Mouse (Mus musculus): ENCODE data around the gene Dusp27. TPM values are rescaled to one million over a fixed set of nuclear protein-coding genes. Genes with fewer than 3 reads are reported as not detected.

Gene Dusp27
- polyA plus RNA-seq, 1 experiment = 2.2 TPM

DNA sequence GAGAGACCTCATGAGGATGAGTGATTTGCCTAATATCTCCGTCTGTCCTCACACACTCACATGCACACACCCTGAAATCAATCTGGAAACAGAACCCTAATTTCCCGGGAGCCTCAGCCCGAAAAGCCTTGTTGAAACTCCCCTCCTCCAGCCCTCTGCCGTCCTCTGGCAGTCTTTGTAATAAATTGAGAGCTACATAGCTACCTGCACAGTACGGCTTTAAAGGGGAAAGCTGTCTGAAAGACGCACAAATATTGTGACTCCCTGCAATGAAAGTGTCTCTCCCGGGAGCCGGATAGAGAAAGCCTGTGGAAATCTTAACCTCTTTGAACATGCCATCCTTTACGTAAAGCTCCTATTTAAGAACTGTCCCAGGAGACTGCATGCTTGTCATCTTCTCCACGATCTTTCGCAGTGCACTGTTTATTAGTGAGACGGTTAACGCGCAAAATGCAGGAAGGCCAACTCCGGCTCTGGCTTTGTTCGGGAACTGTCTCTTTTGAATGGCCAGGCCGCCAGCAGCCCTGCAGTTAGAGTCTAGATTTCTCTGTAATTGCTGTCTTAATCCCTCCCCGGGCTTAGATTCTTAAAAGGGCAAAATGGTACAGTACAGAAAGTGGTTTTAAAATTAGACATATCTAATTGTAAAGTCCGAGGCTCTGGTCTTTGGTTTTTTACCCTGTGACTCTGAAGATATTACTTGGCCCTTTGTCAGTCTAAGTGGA is 39.1 kb downstream of the Dusp27 start:
- no peak overlapping the region for H3K4me3 ChIP-seq (ENCODE audit: insufficient read depth, low read length)
- no peaks in the 10 kb centered on the region for H3K4me1 ChIP-seq (ENCODE audit: control insufficient read depth, insufficient read depth, low read length)
- no peak overlapping the region for H3K27ac ChIP-seq (ENCODE audit: insufficient read depth, low read length)
- TF ChIP-seq POLR2A (IDR thresholded peaks at IDR 0.05; ENCODE audit: low read depth, low read length) (no peak), CTCF (IDR thresholded peaks at IDR 0.05; ENCODE audit: borderline replicate concordance, insufficient read depth, low read length) (no peak)

DNA sequence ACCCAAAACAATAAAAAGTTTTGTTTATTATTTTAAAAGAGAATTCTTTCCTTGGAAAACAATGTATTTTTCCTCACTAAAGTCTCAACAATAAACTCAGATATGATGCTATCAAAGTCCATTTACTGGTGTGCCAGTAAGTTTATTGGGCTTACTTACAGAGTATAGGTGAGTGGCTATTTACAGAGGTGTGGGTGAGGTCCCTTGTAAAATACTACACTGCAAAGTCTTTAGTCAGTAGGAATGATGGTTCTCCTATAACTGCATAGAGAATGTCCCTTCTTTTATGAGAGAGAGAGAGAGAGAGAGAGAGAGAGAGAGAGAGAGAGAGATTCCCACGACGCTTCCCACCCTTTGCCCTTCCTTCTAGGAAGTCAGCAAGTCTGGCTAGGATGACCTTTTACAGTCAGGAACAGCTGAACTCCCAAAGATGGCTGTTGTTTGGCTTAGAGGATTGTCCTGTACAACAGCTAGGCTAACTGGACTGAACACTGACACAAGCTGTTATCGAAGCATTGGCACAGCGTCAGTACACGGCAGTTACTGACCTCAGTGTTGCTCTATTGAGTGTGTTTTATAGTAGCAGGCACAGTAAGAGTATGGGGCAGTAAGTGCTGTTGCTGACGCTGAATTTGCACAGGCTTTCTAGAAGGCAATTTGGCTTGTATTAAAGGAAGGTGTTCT is 50.5 kb downstream of the Dusp27 start:
- TF ChIP-seq CTCF (IDR thresholded peaks at IDR 0.05; ENCODE audit: borderline replicate concordance, insufficient read depth, low read length) (no peak), POLR2A (IDR thresholded peaks at IDR 0.05; ENCODE audit: low read depth, low read length) (no peak)
- H3K27ac ChIP-seq (ENCODE audit: insufficient read depth, low read length) = no peak overlapping the region
- no peak overlapping the region for H3K4me3 ChIP-seq (ENCODE audit: insufficient read depth, low read length)
- no peaks in the 10 kb centered on the region for H3K4me1 ChIP-seq (ENCODE audit: control insufficient read depth, insufficient read depth, low read length)

DNA sequence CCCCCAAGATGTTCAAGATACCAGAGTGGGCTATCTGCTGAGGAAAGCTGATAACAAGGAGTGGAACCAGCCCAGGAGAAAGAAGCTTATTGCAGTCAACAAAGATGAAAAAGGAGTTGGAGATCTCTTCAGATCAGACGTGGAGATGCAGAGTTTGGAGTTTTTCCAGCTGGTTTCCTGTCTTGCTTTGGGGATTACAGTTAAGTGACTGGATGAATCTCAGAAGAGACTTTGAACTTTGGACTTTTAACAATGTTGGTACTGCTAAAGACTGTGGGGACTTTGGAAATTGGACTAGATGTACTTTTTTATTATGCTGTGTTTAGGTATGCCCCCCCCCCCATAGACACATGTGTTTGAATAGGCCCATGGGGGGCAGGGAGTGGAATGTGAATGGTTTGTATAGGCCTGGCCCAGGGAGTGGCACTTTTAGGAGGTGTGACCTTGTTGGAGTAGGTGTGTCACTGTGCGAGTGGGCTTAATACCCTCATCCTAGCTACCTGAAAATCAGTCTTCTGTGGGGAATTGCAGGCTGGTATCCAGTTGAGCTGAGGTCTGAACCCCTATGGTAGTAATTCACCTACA is 59.8 kb downstream of the Dusp27 start:
- no peaks in the 10 kb centered on the region for H3K4me1 ChIP-seq (ENCODE audit: control insufficient read depth, insufficient read depth, low read length)
- no peak overlapping the region for H3K27ac ChIP-seq (ENCODE audit: insufficient read depth, low read length)
- no peak overlapping the region for H3K4me3 ChIP-seq (ENCODE audit: insufficient read depth, low read length)
- TF ChIP-seq CTCF (IDR thresholded peaks at IDR 0.05; ENCODE audit: borderline replicate concordance, insufficient read depth, low read length) (no peak), POLR2A (IDR thresholded peaks at IDR 0.05; ENCODE audit: low read depth, low read length) (no peak)

DNA sequence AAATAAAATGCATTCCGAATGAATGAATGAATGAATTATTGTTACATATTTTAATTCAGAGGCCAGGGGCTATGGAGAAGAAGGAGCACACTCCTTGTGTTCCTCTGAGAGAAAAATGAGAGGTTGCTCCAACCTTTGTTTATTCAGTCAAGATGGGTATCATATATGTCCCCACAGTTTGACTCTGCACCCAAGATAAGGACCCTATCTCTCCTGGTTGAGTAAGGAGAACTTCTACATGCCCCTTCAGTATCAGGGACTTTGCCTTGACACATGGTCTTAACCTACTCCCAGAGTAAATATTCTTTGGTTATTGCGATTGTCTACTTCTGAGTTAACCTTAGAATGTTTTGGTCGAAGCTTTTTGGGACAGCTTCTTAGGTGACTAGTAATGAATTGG is 63.9 kb downstream of the Dusp27 start:
- Histone ChIP-seq H3K4me3 (ENCODE audit: insufficient read depth, low read length) (no peak overlapping the region), H3K4me1 (ENCODE audit: control insufficient read depth, insufficient read depth, low read length) (no peaks in the 10 kb centered on the region), H3K27ac (ENCODE audit: insufficient read depth, low read length) (no peak overlapping the region)
- TF ChIP-seq POLR2A (IDR thresholded peaks at IDR 0.05; ENCODE audit: low read depth, low read length) (no peak), CTCF (IDR thresholded peaks at IDR 0.05; ENCODE audit: borderline replicate concordance, insufficient read depth, low read length) (no peak)

DNA sequence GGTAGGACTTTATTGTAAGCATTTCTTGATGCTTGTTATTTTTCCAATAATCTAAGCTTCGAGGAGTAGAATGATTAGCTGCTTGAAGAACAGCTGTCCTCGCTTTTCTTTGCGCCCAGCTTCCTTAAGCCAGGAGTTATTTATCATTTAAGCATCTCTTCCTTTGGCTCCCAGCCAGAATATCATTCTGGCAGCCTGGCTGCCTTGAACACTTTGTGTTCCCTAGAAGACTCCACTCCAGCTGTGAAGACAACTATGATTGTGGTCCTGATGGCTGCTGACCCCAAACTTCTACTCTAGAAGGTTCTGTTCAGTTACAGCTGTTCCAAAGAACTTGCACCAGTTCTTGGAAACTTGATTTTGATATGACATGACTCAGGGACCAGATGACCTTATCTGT is 66.2 kb downstream of the Dusp27 start:
- Histone ChIP-seq H3K27ac (ENCODE audit: insufficient read depth, low read length) (no peak overlapping the region), H3K4me1 (ENCODE audit: control insufficient read depth, insufficient read depth, low read length) (no peaks in the 10 kb centered on the region), H3K4me3 (ENCODE audit: insufficient read depth, low read length) (no peak overlapping the region)
- TF ChIP-seq CTCF (IDR thresholded peaks at IDR 0.05; ENCODE audit: borderline replicate concordance, insufficient read depth, low read length) = no peak
- TF ChIP-seq POLR2A (IDR thresholded peaks at IDR 0.05; ENCODE audit: low read depth, low read length) = no peak

DNA sequence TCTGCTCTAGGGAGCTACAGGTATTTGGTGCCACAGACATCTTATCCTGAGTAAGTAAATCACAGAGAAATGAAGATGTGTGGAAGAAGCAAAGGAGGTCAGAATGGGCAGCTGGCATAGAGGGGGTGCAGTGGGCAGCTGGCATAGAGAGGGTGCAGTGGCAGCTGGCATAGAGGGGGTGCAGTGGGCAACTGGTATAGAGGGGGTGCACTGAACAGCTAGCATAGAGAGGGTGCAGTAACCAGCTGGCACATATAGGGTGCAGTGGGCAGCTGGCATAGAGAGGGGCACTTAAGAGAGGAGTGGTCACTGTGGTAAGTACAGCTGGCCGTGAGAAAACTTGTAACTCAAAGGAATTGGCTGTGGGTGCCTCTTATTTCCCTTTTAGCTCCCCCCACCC is 67.3 kb downstream of the Dusp27 start:
- Histone ChIP-seq H3K27ac (ENCODE audit: insufficient read depth, low read length) (no peak overlapping the region), H3K4me1 (ENCODE audit: control insufficient read depth, insufficient read depth, low read length) (no peaks in the 10 kb centered on the region), H3K4me3 (ENCODE audit: insufficient read depth, low read length) (no peak overlapping the region)
- TF ChIP-seq POLR2A (IDR thresholded peaks at IDR 0.05; ENCODE audit: low read depth, low read length) = no peak
- no peak for TF ChIP-seq CTCF (IDR thresholded peaks at IDR 0.05; ENCODE audit: borderline replicate concordance, insufficient read depth, low read length)

DNA sequence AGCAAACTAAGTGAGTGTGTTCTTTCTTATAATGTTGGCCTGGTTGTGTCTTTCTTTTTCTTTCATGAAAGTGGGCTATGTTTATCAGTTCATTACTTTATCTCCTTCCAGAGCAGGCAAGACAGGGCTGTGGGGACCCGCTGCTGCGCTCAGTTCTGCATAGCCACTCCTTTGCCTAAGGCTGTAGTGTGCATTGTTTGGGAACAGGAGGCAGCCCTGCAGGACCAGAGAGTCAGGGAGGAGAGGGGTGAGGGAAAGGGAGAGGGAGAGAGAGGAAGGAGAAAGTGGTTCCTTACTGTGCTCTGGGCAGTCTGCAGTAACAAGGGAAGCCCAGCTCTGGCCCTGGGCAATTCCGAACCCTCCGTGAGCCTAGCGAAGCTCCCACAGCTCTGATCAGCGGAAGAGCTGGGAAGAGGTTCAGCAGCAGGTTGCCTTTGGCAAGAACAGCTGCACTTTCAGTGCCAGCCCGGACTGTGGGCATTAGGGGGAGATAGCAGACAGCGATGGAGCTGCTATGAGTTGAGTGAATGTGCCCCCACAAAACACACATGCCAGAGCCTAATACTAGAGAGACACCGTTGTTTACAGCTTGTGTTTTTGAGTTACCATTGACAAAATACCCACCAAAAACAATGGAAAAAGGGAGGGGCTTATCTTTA is 71.5 kb downstream of the Dusp27 start:
- Histone ChIP-seq H3K27ac (ENCODE audit: insufficient read depth, low read length) (no peak overlapping the region), H3K4me1 (ENCODE audit: control insufficient read depth, insufficient read depth, low read length) (no peaks in the 10 kb centered on the region), H3K4me3 (ENCODE audit: insufficient read depth, low read length) (no peak overlapping the region)
- TF ChIP-seq CTCF (IDR thresholded peaks at IDR 0.05; ENCODE audit: borderline replicate concordance, insufficient read depth, low read length) (no peak), POLR2A (IDR thresholded peaks at IDR 0.05; ENCODE audit: low read depth, low read length) (no peak)

DNA sequence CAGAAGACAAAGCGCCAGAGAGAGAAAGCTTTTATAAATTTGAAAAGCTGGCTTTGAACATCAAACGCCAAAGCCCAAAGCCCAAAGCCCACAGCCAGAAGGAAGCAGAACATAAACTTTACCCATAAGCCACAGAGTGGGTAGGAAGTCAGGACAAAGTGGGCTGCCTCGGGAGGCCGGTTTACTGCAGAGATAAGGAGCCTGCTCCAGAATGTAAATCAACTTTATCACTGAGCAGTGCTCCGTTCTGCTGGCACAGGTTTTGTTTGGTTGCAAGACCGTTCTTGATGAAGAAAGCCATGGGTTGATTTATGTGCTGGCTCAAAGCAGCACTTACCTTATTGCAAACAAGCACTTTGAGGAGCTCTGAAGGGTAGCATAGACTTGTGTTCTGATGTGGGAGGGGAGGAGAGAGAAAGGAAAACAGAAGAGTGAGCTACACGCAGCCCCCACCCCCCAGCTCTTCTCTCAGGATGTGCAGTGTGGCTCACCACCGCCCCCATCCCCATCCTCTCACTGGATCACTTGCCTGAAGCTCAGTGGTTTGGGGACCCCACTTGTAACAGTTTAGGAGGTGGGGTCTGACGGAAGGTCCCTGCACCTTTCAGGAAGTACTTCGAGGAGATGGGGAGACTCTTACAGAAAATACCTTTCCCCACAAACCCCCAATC is 74.3 kb downstream of the Dusp27 start:
- H3K4me1 ChIP-seq (ENCODE audit: control insufficient read depth, insufficient read depth, low read length) = peaks cover 4% of the 10 kb centered on the region; the same call in 1 of the 2 replicates
- H3K4me3 ChIP-seq (ENCODE audit: insufficient read depth, low read length) = no peak overlapping the region
- no peak overlapping the region for H3K27ac ChIP-seq (ENCODE audit: insufficient read depth, low read length)
- TF ChIP-seq POLR2A (IDR thresholded peaks at IDR 0.05; ENCODE audit: low read depth, low read length) (no peak), CTCF (IDR thresholded peaks at IDR 0.05; ENCODE audit: borderline replicate concordance, insufficient read depth, low read length) (no peak)

DNA sequence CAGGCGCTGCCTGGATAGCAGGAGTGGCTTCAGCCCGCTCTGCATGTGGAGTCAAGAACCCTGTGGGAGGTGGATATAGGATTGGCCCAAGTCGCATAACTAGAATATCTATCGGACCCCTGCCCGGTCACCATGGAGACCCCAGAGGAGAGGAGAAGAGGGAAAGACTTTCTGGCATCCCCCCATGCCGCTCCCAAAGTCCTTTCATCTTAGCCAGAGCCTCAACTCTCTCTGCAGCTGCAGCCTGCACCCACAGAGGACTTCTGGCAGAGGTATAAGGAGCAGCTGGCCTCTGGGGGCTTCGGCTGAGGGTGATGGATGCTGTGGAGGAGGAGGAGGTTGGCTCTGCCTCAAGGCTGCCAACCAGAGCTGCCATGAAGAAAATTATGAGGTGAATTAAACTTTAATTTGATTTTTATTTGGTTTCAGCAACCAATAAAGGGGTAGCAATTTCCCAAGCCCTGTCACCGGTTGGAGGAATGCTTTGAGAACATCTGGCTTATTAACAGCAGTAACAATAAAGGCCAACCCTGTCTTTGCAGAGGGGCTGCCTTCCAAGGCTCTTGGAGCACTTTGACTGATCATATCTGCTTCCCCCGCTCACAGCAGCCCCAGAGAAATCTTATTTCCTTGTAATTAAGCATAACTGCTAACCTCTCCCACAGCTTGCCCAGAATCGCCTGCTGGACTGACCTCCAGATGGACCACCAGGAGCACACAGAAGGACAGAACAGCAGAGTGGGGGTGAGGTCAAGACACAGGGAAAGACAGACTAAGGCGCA is 78.5 kb downstream of the Dusp27 start:
- TF ChIP-seq CTCF (IDR thresholded peaks at IDR 0.05; ENCODE audit: borderline replicate concordance, insufficient read depth, low read length) (no peak), POLR2A (IDR thresholded peaks at IDR 0.05; ENCODE audit: low read depth, low read length) (no peak)
- H3K4me1 ChIP-seq (ENCODE audit: control insufficient read depth, insufficient read depth, low read length) = peaks cover 25% of the 10 kb centered on the region

More for the DNA sequence above, 78.5 kb downstream of the Dusp27 start:
- Histone ChIP-seq H3K27ac (ENCODE audit: insufficient read depth, low read length) (no peak overlapping the region), H3K4me3 (ENCODE audit: insufficient read depth, low read length) (no peak overlapping the region)

All from embryonic fibroblast, embryonic 13.5 days (primary cell).